In genomic region chr2:155825904-155826629, GRCm38 (mm10) we compare ENCODE assay signal across 9 mouse cellular contexts. TPM values are rescaled to one million over a fixed set of nuclear protein-coding genes. Genes with fewer than 3 reads are reported as not detected.
DNase-seq lines count a peak whose midpoint lies in the region; ATAC-seq and TF ChIP-seq lines count a peak whose summit lies in the region.
"Had no signal": no experiment of that assay in that cellular context is flagged by ENCODE, and none has a peak within 500 bp of the region (broad histone marks: within the 10 kb centered on the region; RNA-seq: fewer than 3 reads in every experiment).

No protein-coding gene starts in this region.

- H3K9ac ChIP-seq in kidney, postnatal 0 days (ENCODE audit: low read depth, low read length), result peak overlapping the region; percentile 79
- peak overlapping the region; percentile 64 for H3K9ac ChIP-seq in midbrain, embryonic 14.5 days (replicated peaks; ENCODE audit: low read length)

- peak; percentile 23; the same call in 1 of the 2 replicates for ATAC-seq in kidney, postnatal 0 days (replicated peaks; ENCODE audit: low FRiP score, low read depth)
- peak; percentile 4 for ATAC-seq in midbrain, embryonic 14.5 days (ENCODE audit: low FRiP score, low TSS enrichment)

- no peak for DNase-seq in layer of hippocampus, adult 2 months (ENCODE audit: low spot score in 2 of 2)
- DNase-seq in layer of hippocampus, postnatal 25 days (ENCODE audit: extremely low spot score in 1 of 2, low spot score in 1 of 2), result no peak
- peak; percentile 56 for DNase-seq in Muller cell, postnatal 12 days (ENCODE audit: inconsistent ontology term)
- peak; percentile 26 for DNase-seq in kidney, postnatal 0 days (ENCODE audit: low spot score)
- DNase-seq in midbrain, embryonic 14.5 days, result no peak
- no peak for DNase-seq in gastrocnemius, adult 8-10 months (ENCODE audit: low spot score in 2 of 2)
- DNase-seq in testis, postnatal 10 days (ENCODE audit: low spot score), result no peak

- H3K27me3 ChIP-seq in erythroblast, embryonic 14.5 days (ENCODE audit: control insufficient read depth), result no peaks in the 10 kb centered on the region; the same call in 1 of the 2 replicates
- no peaks in the 10 kb centered on the region for H3K27me3 ChIP-seq in kidney, postnatal 0 days (ENCODE audit: insufficient read depth, low read length)
- no peaks in the 10 kb centered on the region for H3K27me3 ChIP-seq in midbrain, embryonic 14.5 days (ENCODE audit: control insufficient read depth, insufficient read depth, low read length)

- peaks cover 35% of the 10 kb centered on the region for H3K4me1 ChIP-seq in erythroblast, embryonic 14.5 days (ENCODE audit: control insufficient read depth)
- H3K4me1 ChIP-seq in kidney, postnatal 0 days (replicated peaks; ENCODE audit: insufficient read depth, low read length), result peaks cover 6% of the 10 kb centered on the region; the same call in 1 of the 2 replicates
- peaks cover 20% of the 10 kb centered on the region for H3K4me1 ChIP-seq in midbrain, embryonic 14.5 days (ENCODE audit: control insufficient read depth, insufficient read depth, low read length)

- peaks cover 31% of the 10 kb centered on the region for H3K36me3 ChIP-seq in erythroblast, embryonic 14.5 days (ENCODE audit: control insufficient read depth)
- H3K36me3 ChIP-seq in kidney, postnatal 0 days (ENCODE audit: insufficient read depth, low read length), result peaks cover 12% of the 10 kb centered on the region
- H3K36me3 ChIP-seq in midbrain, embryonic 14.5 days (ENCODE audit: control insufficient read depth, insufficient read depth, low read length), result peaks cover 27% of the 10 kb centered on the region

- H3K4me3 ChIP-seq in layer of hippocampus, adult 2 months, result peak overlapping the region; percentile 87
- H3K4me3 ChIP-seq in erythroblast, embryonic 14.5 days (replicated peaks), result peak overlapping the region; percentile 88
- H3K4me3 ChIP-seq in kidney, postnatal 0 days (replicated peaks; ENCODE audit: low read depth, low read length), result peak overlapping the region; percentile 72
- H3K4me3 ChIP-seq in midbrain, embryonic 14.5 days (replicated peaks; ENCODE audit: low read depth, low read length), result peak overlapping the region; percentile 61

- peak overlapping the region; percentile 74 for H3K4me2 ChIP-seq in kidney, postnatal 0 days (ENCODE audit: low read length)
- H3K4me2 ChIP-seq in midbrain, embryonic 14.5 days (ENCODE audit: low read length), result peak overlapping the region; percentile 79

- under 1% methylated on average over 52 of the region's 52 CpGs for WGBS in kidney, postnatal 0 days
- 2% methylated on average over 52 of the region's 52 CpGs for WGBS in midbrain, embryonic 14.5 days

- TF ChIP-seq CTCF in layer of hippocampus, adult 2 months (conservative IDR thresholded peaks at IDR 0.05), result no peak
- TF ChIP-seq CTCF in kidney, postnatal 0 days (IDR thresholded peaks at IDR 0.05; ENCODE audit: low read depth), result no peak

- no peaks in the 10 kb centered on the region for H3K9me3 ChIP-seq in erythroblast, embryonic 14.5 days (ENCODE audit: control insufficient read depth, low read length)
- H3K9me3 ChIP-seq in kidney, postnatal 0 days (replicated peaks; ENCODE audit: low read length), result no peaks in the 10 kb centered on the region
- no peaks in the 10 kb centered on the region for H3K9me3 ChIP-seq in midbrain, embryonic 14.5 days (ENCODE audit: control insufficient read depth, low read length)

- H3K27ac ChIP-seq in layer of hippocampus, adult 2 months, result peak overlapping the region; percentile 87
- H3K27ac ChIP-seq in kidney, postnatal 0 days, result peak overlapping the region; percentile 95
- H3K27ac ChIP-seq in midbrain, embryonic 14.5 days (replicated peaks; ENCODE audit: low read depth, low read length), result peak overlapping the region; percentile 1; the same call in 1 of the 2 replicates

RNA-seq across cellular contexts. Expression of gene Eif6, which starts 0.7 kb away (rescaled TPM):
- 10 to 100 TPM; 61.7 to 65.1 TPM for total RNA-seq in layer of hippocampus, adult 2 months (2021)
- 10 to 100 TPM; 59.0 to 75.7 TPM for total RNA-seq in layer of hippocampus, postnatal 25 days (2021)
- polyA plus RNA-seq in erythroblast, embryonic 14.5 days (2012), result 18.6 and 24.9 TPM in 2 replicates
- polyA plus RNA-seq in kidney, postnatal 0 days (2015; fragmentation: Nextera tagmentation; extraction: Ambion mirVana), result 207 and 220 TPM in 2 replicates
- 129 and 134 TPM in 2 replicates for polyA plus RNA-seq in midbrain, embryonic 14.5 days (2014; fragmentation: Nextera tagmentation; extraction: Ambion mirVana)
- 10 to 100 TPM; 44.3 to 49.9 (median 48.6) TPM for total RNA-seq in gastrocnemius, adult 8-10 months (2022)

RNA-seq across cellular contexts. Expression of gene BC029722, which starts 6.8 kb away (rescaled TPM):
- total RNA-seq in layer of hippocampus, adult 2 months (2021), result 10 to 100 TPM; 52.2 to 52.8 TPM
- total RNA-seq in layer of hippocampus, postnatal 25 days (2021), result 10 to 100 TPM; 52.8 to 60.0 TPM
- polyA plus RNA-seq in erythroblast, embryonic 14.5 days (2012), result 0.40 and 0.45 TPM in 2 replicates
- 28.4 and 29.5 TPM in 2 replicates for polyA plus RNA-seq in kidney, postnatal 0 days (2015; fragmentation: Nextera tagmentation; extraction: Ambion mirVana)
- 25.5 and 38.5 TPM in 2 replicates for polyA plus RNA-seq in midbrain, embryonic 14.5 days (2014; fragmentation: Nextera tagmentation; extraction: Ambion mirVana)
- total RNA-seq in gastrocnemius, adult 8-10 months (2022), result 10 to 100 TPM; 23.2 to 31.3 (median 27.6) TPM

RNA-seq across cellular contexts. Expression of gene Fam83c, which starts 8.6 kb away (rescaled TPM):
- not detected for total RNA-seq in layer of hippocampus, adult 2 months (2021)
- not detected for total RNA-seq in layer of hippocampus, postnatal 25 days (2021)
- polyA plus RNA-seq in erythroblast, embryonic 14.5 days (2012), result not detected in 2 replicates
- 0.07 and 0.10 TPM in 2 replicates for polyA plus RNA-seq in kidney, postnatal 0 days (2015; fragmentation: Nextera tagmentation; extraction: Ambion mirVana)
- 0.38 and 0.41 TPM in 2 replicates for polyA plus RNA-seq in midbrain, embryonic 14.5 days (2014; fragmentation: Nextera tagmentation; extraction: Ambion mirVana)
- total RNA-seq in gastrocnemius, adult 8-10 months (2022), result not detected
- polyA plus RNA-seq: gonadal fat pad, adult 2 months had no signal

RNA-seq across cellular contexts. Expression of gene Mmp24, which starts 50.9 kb away (rescaled TPM):
- 10 to 100 TPM; 36.8 to 38.5 TPM for total RNA-seq in layer of hippocampus, adult 2 months (2021)
- 10 to 100 TPM; 43.5 to 43.6 TPM for total RNA-seq in layer of hippocampus, postnatal 25 days (2021)
- 0.01 TPM in 1 of 2 replicates, not detected in the other for polyA plus RNA-seq in erythroblast, embryonic 14.5 days (2012)
- 0.03 and 0.08 TPM in 2 replicates for polyA plus RNA-seq in kidney, postnatal 0 days (2015; fragmentation: Nextera tagmentation; extraction: Ambion mirVana)
- 17.7 and 24.6 TPM in 2 replicates for polyA plus RNA-seq in midbrain, embryonic 14.5 days (2014; fragmentation: Nextera tagmentation; extraction: Ambion mirVana)
- not detected for total RNA-seq in gastrocnemius, adult 8-10 months (2022)

Comparison
In these comparisons a context has a peak if more than half of its experiments do, and no peak if none do; other contexts are left out.
1. DNase-seq: peak in Muller cell, postnatal 12 days (single experiment) and kidney, postnatal 0 days (single experiment); none in layer of hippocampus, adult 2 months (0 of 2), layer of hippocampus, postnatal 25 days (0 of 2), midbrain, embryonic 14.5 days (single experiment), gastrocnemius, adult 8-10 months (0 of 2) and testis, postnatal 10 days (single experiment).
2. H3K27ac ChIP-seq: peak in every context shown above with its lines; median percentile 95 in kidney, postnatal 0 days; 87 in layer of hippocampus, adult 2 months; 1 in midbrain, embryonic 14.5 days.
3. Peak in every context shown above with its lines, with median percentiles within 50 percentile points of each other: H3K4me3 ChIP-seq.